Mouse (Mus musculus): ENCODE results near the gene Pcp2.

DNA sequence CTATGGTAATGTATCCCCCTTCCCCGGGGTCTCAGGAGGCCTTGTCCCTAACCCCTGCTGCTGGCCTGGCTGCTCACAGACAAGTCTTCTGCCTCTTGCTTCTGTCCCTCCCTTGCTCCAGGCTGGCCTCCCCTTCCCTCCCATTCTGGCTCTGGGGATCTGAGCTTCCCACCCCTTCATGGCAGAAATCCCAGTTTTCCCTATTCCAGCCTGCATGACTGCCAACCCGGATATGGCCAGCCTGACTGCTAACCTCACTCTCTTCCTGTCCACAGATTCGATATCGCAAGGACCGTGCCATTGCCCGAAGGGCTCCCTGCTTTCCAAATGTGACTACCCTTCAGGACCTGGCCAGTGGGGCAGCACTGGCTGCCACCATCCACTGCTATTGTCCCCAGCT is 24.9 kb downstream of the Pcp2 start:
- TF ChIP-seq CTCF (IDR thresholded peaks at IDR 0.05; ENCODE audit: low read depth) (no peak), EP300 (optimal IDR thresholded peaks at IDR 0.05) (no peak)

All from stomach, postnatal 0 days (tissue).